Mouse (Mus musculus): ENCODE results near the gene Zfy1.
"Not testable (repeated sequence)": the region's sequence is repeated elsewhere in the genome, so short reads cannot be mapped to it uniquely, and the experiment has no call there.

Zfy1 gene

GRCm38 (mm10) chrY:797309-797708 lies at the start of gene Zfy1:
Zfy1 (minus strand) TSS chrY:797409.
- in situ Hi-C loops (cut with MseI, MboI) = not testable (repeated sequence)

- in situ Hi-C loops (cut with MseI, MboI) = no loop called here
Measured at GRCm38 (mm10) chrY:818396-818795, 21.2 kb upstream of the Zfy1 start, which contains the start of gene Uba1y. Uba1y (plus strand) TSS chrY:818649.

GRCm38 (mm10) chrY:808991-809661 lies 11.9 kb upstream of the Zfy1 start:
- in situ Hi-C loops (cut with MseI, MboI) = no loop called here

Data from mouse trophoblast stem cell (cell line).